Mouse (Mus musculus): ENCODE data around the gene Rps6ka3.

GRCm38 (mm10) chrX:159171579-159171978 lies 38.5 kb upstream of the Rps6ka3 start:
- no peak for TF ChIP-seq CTCF (conservative IDR thresholded peaks at IDR 0.05 in 1 of 2, IDR thresholded peaks at IDR 0.05 in 1 of 2; ENCODE audit: low read depth in 2 of 2, low read length in 2 of 2)
- no peak for TF ChIP-seq USF1 (IDR thresholded peaks at IDR 0.05; ENCODE audit: low read depth, low read length)
- no peak for TF ChIP-seq POLR2A (IDR thresholded peaks at IDR 0.05; ENCODE audit: low read depth, low read length)
- TF ChIP-seq MAX (IDR thresholded peaks at IDR 0.05; ENCODE audit: low read length) = no peak
